Mouse (Mus musculus): ENCODE results near the gene Fes.

Gene Fes

DNA sequence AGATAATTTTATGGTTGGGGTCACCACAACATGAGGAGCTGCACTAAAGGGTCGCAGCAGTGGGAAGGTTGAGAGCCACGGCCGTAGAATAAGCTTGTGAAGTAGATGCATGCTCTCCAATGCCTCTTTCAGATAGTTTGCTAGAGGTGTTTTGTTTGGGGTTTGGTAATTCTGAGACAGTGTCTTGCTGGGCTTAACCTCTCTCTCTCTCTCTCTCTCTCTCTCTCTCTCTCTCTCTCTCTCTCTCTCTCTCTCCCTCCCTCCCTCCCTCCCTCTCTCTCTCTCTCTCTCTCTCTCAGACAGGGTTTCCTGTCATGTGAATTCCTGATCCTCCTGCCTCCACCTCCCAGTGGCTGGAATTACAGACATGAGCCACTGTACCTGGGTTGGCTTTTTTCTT, 13.0 kb downstream of the Fes start:
- DNase-seq (ENCODE audit: low read depth, low spot score): no peak

- no peak for DNase-seq (ENCODE audit: low read depth, low spot score)
Observed at GRCm38 (mm10) chr7:80374280-80374679, 13.5 kb downstream of the Fes start.

GRCm38 (mm10) chr7:80373850-80374249, 13.9 kb downstream of the Fes start:
- DNase-seq (ENCODE audit: low read depth, low spot score): no peak

GRCm38 (mm10) chr7:80373352-80373751, 14.4 kb downstream of the Fes start:
- no peak for DNase-seq (ENCODE audit: low read depth, low spot score)

DNA sequence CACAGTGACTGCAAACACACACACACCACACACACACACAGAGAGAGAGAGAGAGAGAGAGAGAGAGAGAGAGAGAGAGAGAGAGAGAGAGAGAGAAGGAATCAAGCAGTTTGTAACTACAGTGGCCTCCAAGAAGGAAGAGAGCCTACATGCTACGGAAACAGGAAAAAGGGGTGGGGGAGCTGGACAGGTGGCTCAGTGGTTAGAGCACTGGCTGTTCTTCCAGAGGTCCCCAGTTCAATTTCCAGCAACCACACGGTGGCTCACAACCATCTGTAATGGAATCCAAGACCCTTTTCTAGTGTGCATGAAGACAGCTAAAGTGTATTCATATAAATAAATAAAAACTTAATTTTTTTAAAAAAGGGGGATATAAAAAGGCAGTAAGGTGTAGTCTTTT, 15.1 kb downstream of the Fes start:
- no peak for DNase-seq (ENCODE audit: low read depth, low spot score)

- no peak for DNase-seq (ENCODE audit: low read depth, low spot score)
Observed at GRCm38 (mm10) chr7:80372166-80372565, 15.6 kb downstream of the Fes start.

- DNase-seq (ENCODE audit: low read depth, low spot score): no peak
Observed at GRCm38 (mm10) chr7:80371041-80371751, 16.6 kb downstream of the Fes start, which contains the start of gene Man2a2. TSS of gene Man2a2 (minus strand) at chr7:80371375.

- DNase-seq (ENCODE audit: low read depth, low spot score): peak; percentile 77
Observed at GRCm38 (mm10) chr7:80370649-80371040, 17.1 kb downstream of the Fes start.

DNA sequence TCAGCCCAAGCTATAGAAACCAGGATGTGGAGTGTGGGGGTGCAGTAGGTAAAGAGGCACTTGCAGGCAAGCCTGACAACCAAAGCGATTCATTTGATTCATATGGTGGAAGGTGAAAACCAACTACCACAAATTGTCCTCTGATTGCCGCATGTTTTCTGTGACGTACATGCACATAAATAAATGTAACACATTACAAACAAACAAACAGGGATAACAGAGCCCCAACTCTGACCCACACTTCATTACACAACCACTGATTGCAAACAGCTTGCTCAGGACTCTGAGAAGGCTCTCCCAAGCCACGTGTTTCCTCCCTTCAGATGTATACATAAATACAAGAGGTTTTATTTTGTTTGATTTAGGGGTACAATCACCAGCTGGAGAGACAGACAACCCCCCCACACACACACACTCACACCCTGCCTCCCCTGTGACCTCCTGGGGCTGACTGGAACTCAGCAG, 17.7 kb downstream of the Fes start:
- DNase-seq (ENCODE audit: low read depth, low spot score): no peak

- DNase-seq (ENCODE audit: low read depth, low spot score): no peak
Observed at GRCm38 (mm10) chr7:80369461-80369860, 18.3 kb downstream of the Fes start.

- no peak for DNase-seq (ENCODE audit: low read depth, low spot score)
Observed at GRCm38 (mm10) chr7:80368635-80369421, 18.9 kb downstream of the Fes start.

GRCm38 (mm10) chr7:80368009-80368408, 19.7 kb downstream of the Fes start:
- no peak for DNase-seq (ENCODE audit: low read depth, low spot score)

DNA sequence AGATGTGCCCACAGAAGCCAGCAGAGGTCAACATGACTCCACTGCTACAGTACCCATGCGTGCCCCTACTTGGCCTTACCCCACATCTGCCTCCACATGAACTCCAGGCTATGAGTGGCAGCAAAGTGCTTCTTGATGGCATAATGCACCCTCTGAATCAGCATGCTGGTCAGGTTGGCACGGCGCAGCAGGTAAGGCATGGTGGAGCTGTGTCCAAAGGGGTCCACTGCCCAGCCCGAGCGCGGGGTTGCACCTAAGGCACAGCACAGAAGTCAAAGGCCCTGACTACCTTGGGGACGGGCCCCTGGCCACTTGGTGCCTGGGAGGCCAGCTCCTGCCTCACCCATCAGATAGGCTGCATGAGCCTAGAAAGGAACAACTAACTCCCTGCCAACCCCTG, 20.5 kb downstream of the Fes start:
- no peak for DNase-seq (ENCODE audit: low read depth, low spot score)

DNA sequence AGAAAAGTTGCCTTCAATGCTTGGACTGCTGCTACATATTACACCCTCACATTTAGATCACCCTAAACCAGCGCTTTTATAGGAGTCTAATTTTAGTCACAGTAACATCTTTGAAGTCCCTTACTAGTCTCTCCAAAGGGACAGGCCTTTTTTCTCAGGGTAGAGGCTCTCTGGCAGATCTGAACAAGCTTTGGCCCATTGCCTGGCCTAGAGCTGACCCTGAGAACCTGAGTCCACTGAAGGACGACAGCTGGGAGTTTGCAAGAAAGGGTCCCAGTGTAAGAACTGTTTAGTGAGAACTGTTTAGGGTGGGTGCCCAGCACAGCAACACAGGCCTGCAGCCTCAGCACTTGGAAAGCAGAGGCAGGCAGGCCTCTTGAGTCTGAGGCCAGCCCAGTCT, 22.0 kb downstream of the Fes start:
- no peak for DNase-seq (ENCODE audit: low read depth, low spot score)

DNA sequence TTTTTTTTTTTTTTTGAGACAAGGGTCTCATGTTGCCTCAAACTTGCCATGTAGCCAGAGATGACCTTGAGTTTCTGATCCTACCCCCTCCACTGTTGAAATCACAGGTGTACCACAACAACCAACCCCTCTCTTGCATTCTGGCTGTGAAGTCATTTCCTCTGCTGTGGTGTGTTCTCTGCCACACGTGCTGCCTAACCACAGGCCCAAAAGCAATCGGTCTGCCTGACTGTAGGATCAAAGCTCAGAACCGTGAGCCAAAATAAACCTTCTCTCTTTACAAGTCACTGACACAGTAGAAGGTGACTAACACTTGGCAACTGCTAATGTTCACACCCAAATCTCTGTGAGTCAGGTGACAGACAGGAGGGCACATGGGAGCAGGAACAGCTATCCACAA, 27.3 kb downstream of the Fes start:
- peak; percentile 62 for DNase-seq (ENCODE audit: low read depth, low spot score)

DNA sequence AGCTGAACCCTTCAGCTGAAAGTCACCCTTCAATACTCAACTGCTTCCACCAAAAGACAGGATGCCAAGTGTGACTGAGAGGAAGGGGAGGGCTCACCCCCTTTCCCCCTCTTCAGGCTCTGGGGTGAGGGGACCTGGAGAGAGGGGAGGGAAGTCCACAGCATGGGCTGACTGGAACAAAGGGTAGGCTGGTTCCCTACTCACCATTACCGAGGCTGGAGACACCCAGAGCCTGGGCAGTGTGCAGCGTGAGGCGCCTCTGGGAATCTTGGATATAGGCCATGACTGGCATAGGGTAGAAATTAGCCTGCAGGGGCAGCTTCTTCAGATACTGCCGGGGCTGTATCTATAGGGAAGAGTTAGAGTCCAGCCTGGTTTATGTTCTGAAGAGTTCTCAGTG, 29.7 kb downstream of the Fes start:
- no peak for DNase-seq (ENCODE audit: low read depth, low spot score)

GRCm38 (mm10) chr7:80357156-80357555, 30.6 kb downstream of the Fes start:
- DNase-seq (ENCODE audit: low read depth, low spot score): no peak

DNA sequence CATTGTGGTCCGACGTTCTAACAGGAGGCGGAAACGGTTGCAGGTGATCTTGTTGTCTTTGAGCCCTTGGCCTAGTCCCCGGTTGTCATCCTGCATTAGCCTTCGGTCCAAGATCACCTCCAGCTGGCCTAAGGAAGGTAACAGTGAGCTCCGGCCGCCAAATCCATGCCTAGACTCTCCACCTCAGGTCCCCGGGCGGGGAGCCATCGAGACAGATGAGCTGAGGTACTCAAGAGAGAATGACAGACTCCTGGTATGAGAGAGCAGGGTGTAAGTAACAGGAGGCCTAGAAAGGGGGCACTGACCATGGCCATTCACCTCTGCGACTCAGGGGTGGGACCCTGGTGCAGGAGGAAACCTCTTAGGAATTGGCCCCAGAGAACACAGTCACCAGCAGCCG, 31.4 kb downstream of the Fes start:
- no peak for DNase-seq (ENCODE audit: low read depth, low spot score)

GRCm38 (mm10) chr7:80352920-80353319, 34.8 kb downstream of the Fes start:
- no peak for DNase-seq (ENCODE audit: low read depth, low spot score)

DNA sequence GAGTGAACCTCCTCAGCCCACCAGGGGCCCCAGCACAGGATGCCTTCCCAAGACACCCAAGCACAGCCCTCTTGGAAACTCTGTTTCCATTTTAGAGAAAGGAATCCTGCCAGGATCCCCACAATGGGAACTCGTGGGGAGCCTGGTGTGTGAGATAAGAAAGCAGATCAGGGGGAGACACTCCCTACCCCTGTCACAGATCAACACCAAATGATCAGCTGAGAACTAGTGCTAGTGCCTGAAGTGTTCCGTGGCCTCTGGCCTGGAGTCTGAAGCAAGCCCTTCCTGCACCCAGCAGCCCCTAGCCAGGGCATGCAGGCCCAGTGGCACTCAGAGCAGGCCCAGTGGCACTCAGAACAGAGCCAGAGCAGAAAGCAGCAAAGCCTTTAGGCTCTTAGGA, 36.9 kb downstream of the Fes start:
- DNase-seq (ENCODE audit: low read depth, low spot score): no peak

- DNase-seq (ENCODE audit: low read depth, low spot score): no peak
Observed at GRCm38 (mm10) chr7:80347670-80348586, 39.8 kb downstream of the Fes start.

GRCm38 (mm10) chr7:80346830-80347229, 40.9 kb downstream of the Fes start:
- DNase-seq (ENCODE audit: low read depth, low spot score): no peak
